Mouse (Mus musculus): ENCODE measurements around the gene Prrt2.
A peak's percentile ranks its signal among the peaks of the same experiment; 100 is the strongest.

The Prrt2 gene

DNA sequence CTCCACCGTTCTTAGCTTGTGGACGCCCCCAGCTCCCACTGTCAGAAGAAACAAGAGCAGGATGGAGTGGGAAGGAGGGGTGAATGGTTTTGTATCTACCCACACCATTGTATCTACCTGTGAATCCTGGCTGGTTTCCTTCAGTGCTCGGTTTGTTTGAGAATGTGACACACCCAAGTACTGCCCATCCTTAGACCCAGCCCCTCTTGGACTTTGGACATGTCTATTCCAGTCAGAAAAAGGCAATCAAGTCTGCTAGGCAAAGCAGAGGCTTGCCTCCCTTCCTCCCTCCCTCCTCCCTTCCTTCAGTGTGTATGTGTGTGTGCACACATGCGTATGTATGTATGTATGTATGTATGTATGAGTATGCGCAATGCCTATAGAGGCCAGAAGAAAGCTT lies 17.4 kb downstream of the Prrt2 start:
- no peak for DNase-seq (ENCODE audit: low spot score)

DNA sequence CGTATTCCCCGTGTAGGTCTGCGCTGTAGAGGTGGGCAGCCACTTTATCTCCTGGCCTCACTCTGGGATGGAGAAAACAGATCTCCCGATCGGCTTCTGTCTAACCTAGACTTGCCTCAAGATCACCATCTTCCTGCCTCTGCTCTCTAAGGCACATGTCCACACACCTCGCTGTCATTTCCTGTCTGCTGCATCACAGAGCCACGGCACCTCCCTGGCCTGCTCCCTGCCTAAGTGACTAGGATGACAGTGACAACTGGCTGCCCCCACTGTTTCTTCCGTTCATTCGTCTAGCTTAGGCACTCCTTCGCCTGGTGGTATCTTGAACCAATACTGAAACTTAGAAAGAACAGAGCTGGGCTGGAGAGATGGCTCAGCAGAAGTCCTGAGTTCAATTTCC lies 21.4 kb downstream of the Prrt2 start:
- no peak for DNase-seq (ENCODE audit: low spot score)

DNA sequence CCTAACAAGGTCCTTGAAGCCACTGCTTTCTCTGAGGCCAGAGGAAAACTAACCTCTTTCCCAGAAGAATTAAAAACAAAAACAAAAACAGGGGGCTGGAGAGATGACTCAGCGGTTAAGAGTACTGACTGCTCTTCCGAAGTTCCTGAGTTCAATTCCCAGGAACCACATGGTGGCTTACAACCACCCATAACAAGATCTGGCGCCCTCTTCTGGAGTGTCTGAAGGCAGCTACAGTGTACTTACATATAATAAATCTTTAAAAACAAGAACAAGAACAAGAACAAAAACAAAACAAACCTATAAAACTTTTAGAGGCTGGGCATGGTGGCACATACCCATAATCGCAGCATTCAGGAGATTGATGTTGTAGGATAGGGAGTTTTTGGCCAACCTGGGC lies 24.6 kb downstream of the Prrt2 start:
- no peak for DNase-seq (ENCODE audit: low spot score)

DNA sequence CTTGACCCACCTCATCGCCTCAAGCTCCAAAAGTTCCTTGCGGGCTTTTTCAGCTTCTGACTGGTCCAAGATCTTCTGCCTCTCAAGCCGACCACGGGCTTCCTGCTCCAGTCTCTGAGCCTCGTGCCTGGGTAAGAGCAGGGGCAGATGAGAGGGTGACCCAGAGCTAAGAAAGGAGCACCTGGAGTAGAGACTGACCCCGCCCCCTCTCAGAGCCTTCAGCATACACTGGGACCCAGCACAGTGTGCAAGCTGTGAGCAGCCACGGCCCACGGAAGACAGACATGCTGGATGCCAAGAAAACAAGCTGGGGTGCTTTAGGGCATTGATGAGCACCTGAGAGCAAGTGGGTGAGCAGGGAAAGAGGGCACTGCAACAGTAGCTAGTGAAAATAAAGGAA lies 32.2 kb downstream of the Prrt2 start:
- DNase-seq (ENCODE audit: low spot score), result no peak

GRCm38 (mm10) chr7:126986319-126986718 lies 34.7 kb downstream of the Prrt2 start:
- no peak for DNase-seq (ENCODE audit: low spot score)

- no peak for DNase-seq (ENCODE audit: low spot score)
Observed at GRCm38 (mm10) chr7:126984667-126985444, 36.2 kb downstream of the Prrt2 start.

DNA sequence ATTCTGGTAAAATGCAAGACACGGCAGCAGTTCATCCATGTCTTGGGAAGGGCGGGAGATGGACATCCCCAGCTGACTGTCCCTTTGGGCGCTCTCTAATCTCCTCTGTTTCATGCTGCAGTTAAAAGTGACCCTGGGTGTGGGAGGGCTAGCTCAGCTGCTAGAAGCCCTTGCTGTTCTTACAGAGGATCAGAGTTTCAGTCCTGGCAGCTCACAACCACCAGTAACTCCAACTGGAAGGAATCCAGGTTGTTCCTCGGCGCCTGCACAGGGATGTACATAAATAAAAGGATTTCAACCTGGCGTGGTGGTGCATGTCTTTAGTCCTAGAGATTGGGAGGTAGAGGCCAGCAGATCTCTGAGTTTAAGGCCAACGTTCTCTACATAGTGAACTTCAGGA lies 37.9 kb downstream of the Prrt2 start:
- DNase-seq (ENCODE audit: low spot score), result no peak

DNA sequence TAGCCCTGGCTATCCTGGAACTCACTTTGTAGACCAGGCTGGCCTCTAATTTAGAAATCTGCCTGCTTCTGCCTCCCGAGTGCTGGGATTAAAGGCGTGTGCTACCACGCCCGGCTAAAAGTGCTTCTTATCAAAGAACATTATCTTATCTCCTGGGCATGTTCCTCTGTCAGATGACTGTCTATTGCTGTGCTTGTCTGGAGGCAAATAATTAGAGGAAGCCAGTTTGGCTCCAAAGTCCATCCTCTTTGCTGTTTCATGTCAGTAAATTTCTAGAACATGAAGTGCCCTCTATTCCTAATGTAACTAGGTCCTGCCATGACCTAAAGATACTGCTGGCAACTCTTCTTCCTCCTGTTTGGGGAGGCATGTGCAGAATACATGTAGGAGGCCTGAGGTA lies 39.0 kb downstream of the Prrt2 start:
- DNase-seq (ENCODE audit: low spot score), result no peak

DNA sequence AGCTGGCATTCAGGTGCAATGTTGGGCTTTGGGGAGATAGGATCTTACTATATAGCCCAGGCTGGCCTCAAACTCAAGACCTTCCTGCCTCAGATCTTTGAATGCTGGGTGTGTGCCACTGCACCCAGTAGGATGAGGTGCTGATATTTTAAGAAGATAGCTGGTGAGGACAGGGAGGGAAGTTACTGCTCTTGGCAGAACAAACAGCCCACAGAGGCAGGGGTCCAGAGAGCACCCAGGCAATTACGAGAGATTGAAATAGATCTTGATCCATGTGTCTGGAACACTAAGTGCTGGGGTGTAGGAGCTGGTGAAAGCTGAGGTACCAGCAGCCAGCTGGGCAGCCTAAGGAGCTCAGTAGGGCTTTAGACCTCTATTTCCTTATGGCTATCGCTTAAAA lies 39.4 kb downstream of the Prrt2 start:
- no peak for DNase-seq (ENCODE audit: low spot score)

DNA sequence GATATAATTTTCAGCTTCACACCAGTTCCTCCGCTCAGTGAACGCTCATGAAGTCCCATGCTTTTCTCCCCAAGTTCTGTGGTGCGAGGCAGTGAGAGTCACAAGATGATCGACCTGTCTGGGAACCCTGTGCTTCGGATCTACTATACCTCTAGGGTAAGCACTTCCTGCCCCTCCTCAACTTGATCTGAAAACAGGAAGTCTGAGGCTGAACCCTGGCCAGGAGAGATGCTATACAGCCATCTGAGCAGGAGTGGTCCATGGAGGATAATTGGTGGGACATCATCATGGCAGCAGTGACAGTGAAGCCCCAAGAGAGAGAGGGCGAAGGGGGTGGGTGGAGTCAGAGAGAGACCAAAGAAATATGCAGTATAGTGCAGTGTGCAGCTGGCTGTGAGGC lies 42.2 kb downstream of the Prrt2 start:
- DNase-seq (ENCODE audit: low spot score), result no peak

DNA sequence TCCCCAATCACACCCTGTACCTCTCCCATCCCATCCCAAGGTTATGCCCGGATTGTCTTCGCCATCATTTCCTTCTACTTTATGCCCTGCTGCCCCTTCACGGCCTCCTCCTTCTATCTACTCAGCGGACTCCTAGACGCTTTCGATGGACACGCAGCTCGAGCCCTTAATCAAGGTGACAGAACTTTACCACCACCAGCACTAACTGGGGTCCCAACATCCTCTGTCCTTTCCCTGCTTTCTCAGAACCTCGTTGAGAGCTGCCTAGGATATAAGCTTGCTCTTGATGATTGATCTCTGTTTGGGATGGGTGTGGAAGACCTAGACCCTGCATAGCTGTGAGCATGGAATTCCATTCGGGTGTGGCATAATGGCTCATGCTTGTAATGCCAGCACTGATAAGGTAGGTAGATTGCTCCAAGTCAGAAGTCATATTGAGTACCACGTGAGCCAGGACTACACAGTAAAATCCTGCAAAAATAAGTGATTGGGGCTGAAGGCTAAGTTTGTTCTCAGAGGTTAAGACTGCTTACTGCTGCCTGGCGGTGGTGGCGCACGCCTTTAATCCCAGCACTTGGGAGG lies 44.0 kb downstream of the Prrt2 start:
- DNase-seq (ENCODE audit: low spot score), result peak; percentile 15

DNA sequence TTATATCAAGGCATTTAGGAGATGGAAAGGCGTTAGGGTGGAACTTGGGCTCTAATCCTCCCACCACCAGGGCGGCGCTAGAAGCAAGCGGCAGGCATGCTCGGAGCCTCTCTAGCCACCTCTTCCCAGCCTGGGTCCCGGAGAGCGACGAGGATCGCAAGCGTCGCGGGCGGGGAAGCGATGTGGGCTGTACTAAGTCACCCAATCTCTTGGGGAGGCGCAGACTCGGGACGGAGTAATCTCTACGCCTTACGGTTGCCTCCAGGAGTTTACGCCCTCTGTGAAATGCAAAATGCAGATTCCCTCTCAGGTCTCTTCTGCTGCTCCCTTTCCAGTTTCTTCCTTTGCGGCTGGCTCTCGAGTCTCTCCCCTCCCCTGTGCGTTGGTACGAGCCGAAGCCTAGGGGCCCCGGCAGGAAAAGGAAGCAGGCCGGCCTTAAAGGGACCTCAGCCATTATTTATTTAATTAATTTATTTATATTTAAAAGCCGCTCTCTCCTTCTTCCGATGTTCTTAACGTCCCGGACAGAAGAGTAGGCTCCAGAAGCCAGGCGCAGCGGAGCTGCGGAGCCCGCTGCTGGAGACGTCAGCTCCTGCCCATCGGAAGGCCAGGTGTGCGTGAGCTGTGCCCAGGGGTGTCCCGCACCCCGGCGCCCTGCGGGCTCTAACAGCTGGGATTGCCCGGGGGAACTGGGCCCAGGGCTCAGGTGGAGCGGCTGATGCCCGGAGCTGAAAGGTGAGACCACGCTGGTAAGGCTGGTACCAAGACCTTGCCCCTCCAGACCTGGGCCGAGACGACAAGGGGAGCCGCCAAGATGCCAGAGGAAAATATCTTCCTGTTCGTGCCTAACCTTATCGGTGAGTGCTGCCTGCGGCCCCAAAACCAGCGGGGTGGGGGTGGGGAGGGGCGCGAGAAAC lies 44.8 kb downstream of the Prrt2 start, which contains the start of gene Cdiptos:
Gene Cdiptos (minus strand): TSS at position 149 of the 917 bp plus-strand sequence.
- DNase-seq (ENCODE audit: low spot score), result peak; percentile 91

GRCm38 (mm10) chr7:126975893-126975949 lies 45.3 kb downstream of the Prrt2 start, which contains the start of gene Cdipt:
Gene Cdipt (plus strand): TSS chr7:126975914.
- DNase-seq (ENCODE audit: low spot score), result no peak

- no peak for DNase-seq (ENCODE audit: low spot score)
Observed at GRCm38 (mm10) chr7:126975493-126975892, 45.5 kb downstream of the Prrt2 start.

Data from spleen, adult 12 weeks (tissue).